Mouse (Mus musculus): ENCODE measurements around the gene Cbfb. TPM values are rescaled to one million over a fixed set of nuclear protein-coding genes. Genes with fewer than 3 reads are reported as not detected.
"Not testable (repeated sequence)": the region's sequence is repeated elsewhere in the genome, so short reads cannot be mapped to it uniquely, and the experiment has no call there.

Gene Cbfb
- polyA plus RNA-seq, 1 experiment from 2014 or later = 77.3 TPM

DNA sequence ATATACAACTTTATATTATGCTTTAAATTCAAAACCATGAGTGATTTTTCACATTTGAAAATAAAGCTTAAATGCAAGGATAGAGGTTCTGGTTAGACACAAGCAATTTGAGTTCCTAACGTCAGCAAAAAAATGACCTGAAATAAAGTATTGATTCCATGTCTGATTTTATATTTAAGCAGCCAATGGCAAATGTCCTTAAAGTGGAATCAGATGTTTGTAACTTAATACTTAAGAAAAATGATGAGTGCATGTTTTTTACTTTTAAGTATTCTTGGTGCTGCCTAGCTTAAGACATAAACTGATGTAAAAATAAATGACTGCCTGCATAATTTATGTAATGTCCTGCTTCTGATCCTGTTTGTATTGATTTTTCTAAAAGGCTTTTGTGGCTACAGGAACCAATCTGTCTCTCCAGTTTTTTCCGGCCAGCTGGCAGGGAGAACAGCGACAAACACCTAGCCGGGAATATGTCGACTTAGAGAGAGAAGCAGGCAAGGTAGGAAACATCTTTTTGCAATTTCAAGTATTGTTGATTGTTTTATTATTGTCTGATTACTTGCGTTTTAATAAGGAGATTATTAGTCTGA, 7.8 kb downstream of the Cbfb start:
- no peak for DNase-seq (ENCODE audit: low spot score)

DNA sequence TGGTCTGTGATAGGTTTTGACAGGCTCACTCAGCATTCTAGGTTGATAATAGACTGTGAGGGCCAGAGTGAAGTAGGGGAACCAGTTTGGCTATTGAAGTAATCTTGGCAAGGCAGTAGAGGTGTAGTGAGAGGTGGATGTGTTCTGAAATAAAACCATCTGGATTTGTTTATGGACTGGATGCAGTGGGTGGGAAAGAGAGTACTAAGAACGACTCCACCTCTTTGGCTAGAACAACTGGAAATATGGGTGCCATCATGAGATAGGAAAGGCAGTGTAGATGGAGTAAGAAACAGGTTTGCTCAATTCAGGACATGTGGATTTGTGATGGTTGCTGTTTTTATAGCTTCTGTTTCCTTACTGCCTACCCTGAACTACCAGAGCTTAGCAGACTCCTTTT, 11.7 kb downstream of the Cbfb start:
- no peak for DNase-seq (ENCODE audit: low spot score)

DNA sequence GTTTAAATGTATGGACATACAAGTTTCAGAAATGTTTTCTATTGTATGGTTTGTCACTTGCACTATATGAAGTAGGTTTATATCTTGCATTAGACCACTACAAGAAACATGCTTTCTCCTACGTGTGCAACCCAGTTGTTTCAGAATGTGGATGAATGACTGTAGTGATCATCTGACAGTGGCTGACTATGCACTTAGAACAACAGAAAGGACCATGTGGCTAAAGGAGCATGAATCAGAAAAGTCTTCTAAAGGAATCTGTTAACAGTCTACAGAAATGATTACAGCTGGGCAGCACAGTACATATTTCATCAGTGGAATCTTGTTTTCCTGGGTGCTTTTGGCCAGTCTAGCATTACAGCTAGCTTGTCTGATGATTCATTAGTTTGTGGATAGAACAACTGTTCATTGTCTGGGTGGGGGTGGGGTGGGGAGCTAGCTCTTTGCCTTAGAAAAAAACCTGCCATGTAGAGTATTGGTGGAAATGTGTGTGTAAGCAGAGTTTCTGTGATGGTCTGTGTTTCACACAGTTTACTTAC, 16.1 kb downstream of the Cbfb start:
- DNase-seq (ENCODE audit: low spot score) = no peak

- DNase-seq (ENCODE audit: low spot score) = no peak
These were observed 21.7 kb downstream of the Cbfb start for GRCm38 (mm10) chr8:105192182-105192581.

GRCm38 (mm10) chr8:105205748-105206147, 35.3 kb downstream of the Cbfb start:
- no peak for DNase-seq (ENCODE audit: low spot score)

DNA sequence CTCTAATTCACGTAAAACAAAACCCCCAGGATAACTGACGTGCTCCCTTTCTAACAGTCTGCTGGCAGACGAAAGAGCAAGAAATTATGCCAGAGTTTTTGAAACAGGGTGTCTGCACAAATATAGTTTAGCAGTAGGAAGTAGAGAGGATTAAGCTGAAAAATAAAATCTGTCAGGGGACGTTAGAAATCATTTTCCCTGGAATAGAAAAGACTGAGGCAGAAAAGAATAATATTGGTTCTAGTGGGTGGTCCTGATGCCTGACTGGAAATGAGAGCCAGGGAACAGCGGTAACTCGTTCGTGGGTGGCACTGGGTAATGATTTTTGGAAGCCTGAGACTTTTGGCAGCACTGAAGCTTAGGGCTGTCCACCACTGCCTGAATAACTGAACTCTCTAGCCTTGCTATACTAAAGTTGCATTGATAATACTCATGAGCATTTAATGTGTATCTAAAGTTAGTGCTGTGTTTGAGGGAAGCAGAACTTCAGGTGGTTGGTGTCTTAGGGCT, 36.3 kb downstream of the Cbfb start:
- DNase-seq (ENCODE audit: low spot score) = no peak

- DNase-seq (ENCODE audit: low spot score) = no peak
These were observed 37.3 kb downstream of the Cbfb start for GRCm38 (mm10) chr8:105207675-105208273.

- no peak for DNase-seq (ENCODE audit: low spot score)
These were observed 39.0 kb downstream of the Cbfb start for GRCm38 (mm10) chr8:105209153-105210110.

GRCm38 (mm10) chr8:105214104-105214503, 43.6 kb downstream of the Cbfb start:
- no peak for DNase-seq (ENCODE audit: low spot score)

DNA sequence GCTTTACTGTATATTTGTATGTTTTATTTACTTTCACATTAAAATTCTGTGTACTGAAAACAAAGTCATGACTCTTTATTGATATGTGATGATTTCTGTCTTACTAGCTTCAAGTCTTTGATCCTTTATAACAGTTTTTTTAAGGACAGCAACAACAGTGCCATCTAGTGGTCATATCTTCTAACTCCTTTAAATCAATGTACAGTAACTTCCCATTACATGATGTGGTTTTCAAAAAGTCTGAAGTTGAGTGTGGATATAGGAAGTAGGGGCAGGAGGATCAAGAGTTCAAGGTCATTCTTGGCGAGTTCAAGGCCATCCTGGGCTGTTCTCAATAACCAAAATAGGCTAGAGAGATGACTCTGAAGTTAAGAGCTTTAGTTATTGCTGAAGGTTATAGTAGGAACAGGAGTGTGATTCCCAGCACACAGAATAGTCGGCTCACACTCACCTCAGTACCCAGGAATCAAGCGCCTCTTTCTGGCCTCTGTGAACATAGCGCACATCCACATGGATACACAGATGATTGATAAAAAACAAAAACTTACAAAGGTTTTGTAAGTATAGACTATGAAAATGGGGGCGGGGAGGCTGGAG, 47.5 kb downstream of the Cbfb start:
- peak; percentile 72 for DNase-seq (ENCODE audit: low spot score)

DNA sequence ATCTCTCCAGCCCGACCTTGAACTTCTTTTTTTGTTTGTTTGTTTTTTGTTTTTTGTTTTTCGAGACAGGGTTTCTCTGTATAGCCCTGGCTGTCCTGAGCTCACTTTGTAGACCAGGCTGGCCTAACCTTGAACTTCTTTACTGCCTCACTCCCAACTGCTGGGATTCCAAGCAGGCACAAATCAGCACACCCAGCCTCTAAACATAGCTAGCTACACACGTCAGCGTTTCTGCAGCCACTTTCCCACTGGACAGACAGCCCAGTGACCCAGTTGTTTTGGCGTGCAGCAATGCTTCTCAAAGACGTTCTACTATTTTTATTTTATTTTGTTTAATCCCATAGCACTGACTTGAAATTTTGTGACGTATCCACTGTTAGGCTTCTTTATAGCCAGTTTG, 53.4 kb downstream of the Cbfb start:
- no peak for DNase-seq (ENCODE audit: low spot score)

DNA sequence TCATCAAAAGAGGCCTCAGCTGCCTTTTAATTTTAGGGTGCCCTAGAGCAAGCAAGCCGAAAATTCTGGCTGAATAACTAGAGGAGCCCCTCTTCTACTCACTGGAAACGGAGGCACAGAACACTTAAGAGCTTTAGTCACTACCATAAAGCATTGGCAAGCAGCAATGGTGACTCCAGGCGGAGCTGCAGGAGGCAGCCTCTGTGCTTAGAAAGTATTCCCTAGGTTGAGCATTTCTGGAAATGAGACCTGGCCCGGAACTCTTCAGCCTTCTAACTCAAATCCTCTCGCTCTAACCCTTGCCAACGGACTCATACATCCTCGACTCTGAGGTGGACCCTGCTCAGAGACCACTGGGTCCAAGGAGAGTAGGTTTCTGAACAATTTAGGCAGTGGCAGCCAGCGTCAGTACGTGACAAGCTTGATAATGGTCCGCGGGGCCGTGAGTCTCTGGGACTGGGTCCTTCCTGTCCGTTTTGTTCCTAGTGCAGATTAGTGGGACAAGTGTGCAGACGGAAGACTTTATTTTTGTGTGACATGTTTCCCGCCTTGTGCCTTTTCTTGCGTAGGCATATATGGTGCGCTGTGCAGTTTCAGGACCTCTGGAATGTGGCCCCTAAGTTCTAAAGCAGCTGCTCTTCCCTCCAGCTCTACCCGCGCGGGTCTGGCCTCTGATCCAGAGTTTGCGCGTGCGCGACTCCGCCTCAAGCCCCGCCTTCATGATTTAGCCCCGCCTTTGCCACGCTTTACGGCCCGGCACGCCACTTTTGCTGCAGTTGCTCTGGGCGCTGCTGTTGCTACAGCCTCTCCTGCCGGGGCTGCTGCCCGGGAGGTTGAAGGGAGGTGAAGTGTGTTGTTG, 54.2 kb downstream of the Cbfb start, which contains the start of gene D230025D16Rik:
Gene D230025D16Rik, plus strand, starts transcription at position 733 of the 859 bp plus-strand sequence.
- peak; percentile 95 for DNase-seq (ENCODE audit: low spot score)

DNA sequence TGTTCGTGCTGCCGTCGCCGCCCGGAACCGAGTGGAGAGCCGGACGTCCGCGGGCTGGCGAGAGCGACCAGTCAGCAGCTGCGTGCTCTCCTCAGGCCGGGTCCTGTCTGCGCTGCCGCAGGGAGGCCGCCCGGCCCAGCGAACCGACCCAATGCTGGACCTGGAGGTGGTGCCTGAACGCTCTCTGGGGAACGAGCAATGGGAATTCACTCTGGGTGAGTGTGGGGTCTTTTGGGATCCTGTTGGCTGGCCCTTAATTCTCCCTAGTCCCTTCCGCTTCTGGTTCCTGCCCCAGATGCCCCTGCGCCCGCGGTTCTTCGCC, 54.8 kb downstream of the Cbfb start:
- no peak for DNase-seq (ENCODE audit: low spot score)

- peak; percentile 11 for DNase-seq (ENCODE audit: low spot score)
These were observed 55.4 kb downstream of the Cbfb start for GRCm38 (mm10) chr8:105225917-105226316.

GRCm38 (mm10) chr8:105231503-105232320, 61.2 kb downstream of the Cbfb start:
- no peak for DNase-seq (ENCODE audit: low spot score)

GRCm38 (mm10) chr8:105232321-105232693, 61.8 kb downstream of the Cbfb start:
- not testable (repeated sequence) for DNase-seq (ENCODE audit: low spot score)

GRCm38 (mm10) chr8:105233126-105233935, 62.9 kb downstream of the Cbfb start:
- DNase-seq (ENCODE audit: low spot score) = no peak

GRCm38 (mm10) chr8:105235206-105235605, 64.7 kb downstream of the Cbfb start:
- DNase-seq (ENCODE audit: low spot score) = no peak

All from thymus, postnatal 0 days (tissue).